Mouse (Mus musculus) ES-Bruce4 (cell line): ENCODE results near the gene Cacna1a. TPM values are rescaled to one million over a fixed set of nuclear protein-coding genes. Genes with fewer than 3 reads are reported as not detected.

Experiments used
- H3K27ac ChIP-seq: 2 replicates; pipeline ENCODE4 v1.5.1; 2012; ENCODE audit warnings: low read length, inconsistent platforms; ENCODE audit not compliant: insufficient read depth
- H3K27me3 ChIP-seq: 2 replicates; pipeline ENCODE4 v1.6.1; 2012; ENCODE audit warnings: mild to moderate bottlenecking, low read length, inconsistent platforms; ENCODE audit not compliant: control insufficient read depth, poor library complexity, insufficient read depth, severe bottlenecking
- H3K36me3 ChIP-seq: 2 replicates; pipeline ENCODE4 v1.6.1; 2012; ENCODE audit warnings: inconsistent platforms, mild to moderate bottlenecking, low read length, moderate library complexity; ENCODE audit not compliant: control insufficient read depth, poor library complexity, insufficient read depth, severe bottlenecking
- H3K4me1 ChIP-seq: one replicate; pipeline ENCODE4 v1.8.1; 2011; ENCODE audit warnings: low read length; ENCODE audit not compliant: control insufficient read depth, insufficient read depth
- H3K4me3 ChIP-seq: 2 replicates; pipeline ENCODE4 v1.5.1; 2011; ENCODE audit warnings: low read depth, mild to moderate bottlenecking, low read length
- H3K9ac ChIP-seq: 2 replicates; pipeline ENCODE4 v1.6.1; 2012; ENCODE audit warnings: low read depth, mild to moderate bottlenecking, inconsistent platforms; ENCODE audit not compliant: poor library complexity, severe bottlenecking
- H3K9me3 ChIP-seq: replicated peaks from 2 replicates; pipeline ENCODE4 v1.6.1; 2012; ENCODE audit warnings: mild to moderate bottlenecking, low read length, inconsistent platforms; ENCODE audit not compliant: control insufficient read depth, poor library complexity, insufficient read depth, severe bottlenecking
- CTCF ChIP-seq: IDR thresholded peaks from one replicate; pipeline ENCODE4 v1.8.1; 2011; ENCODE audit warnings: low read depth, low read length
- EP300 ChIP-seq: IDR thresholded peaks from 2 replicates; pipeline ENCODE4 v1.6.1; 2011; ENCODE audit warnings: low read depth, low read length; ENCODE audit not compliant: insufficient read depth
- POLR2A ChIP-seq: IDR thresholded peaks from one replicate; pipeline ENCODE4 v1.8.1; 2011; ENCODE audit warnings: low read length; ENCODE audit not compliant: insufficient read depth
- polyA plus RNA-seq: library from polyadenylated mRNA; stranded (reverse); fragments of >200 nt; gene quantifications from 2 replicates; pipeline ENCODE4 v1.2.4, GENCODE M21; 2011; ENCODE audit warnings: low read depth; ENCODE audit not compliant: missing spikeins, insufficient read depth, insufficient read length

The Cacna1a gene
- polyA plus RNA-seq, 1 experiment: 24.0 TPM

- no peak for TF ChIP-seq EP300
- TF ChIP-seq POLR2A: no peak
- no peak for TF ChIP-seq CTCF
- H3K27me3 ChIP-seq: no peaks in the 10 kb centered on the region
- no peaks in the 10 kb centered on the region for H3K9me3 ChIP-seq
- peak overlapping the region; percentile 75 for H3K4me3 ChIP-seq
- peak overlapping the region; percentile 95 for H3K9ac ChIP-seq
- H3K4me1 ChIP-seq: no peaks in the 10 kb centered on the region
- no peak overlapping the region for H3K27ac ChIP-seq
- no peaks in the 10 kb centered on the region; the same call in 1 of the 2 replicates for H3K36me3 ChIP-seq
Observed at GRCm38 (mm10) chr8:84416041-84416440, 27.8 kb downstream of the Cacna1a start.

- H3K27me3 ChIP-seq: no peaks in the 10 kb centered on the region
- H3K4me1 ChIP-seq: no peaks in the 10 kb centered on the region
- no peak overlapping the region for H3K27ac ChIP-seq
- H3K9ac ChIP-seq: no peak overlapping the region
- H3K4me3 ChIP-seq: no peak overlapping the region
- TF ChIP-seq EP300: no peak
- TF ChIP-seq POLR2A: no peak
- no peak for TF ChIP-seq CTCF
- H3K9me3 ChIP-seq: no peaks in the 10 kb centered on the region
- H3K36me3 ChIP-seq: no peaks in the 10 kb centered on the region; the same call in 1 of the 2 replicates
Observed at GRCm38 (mm10) chr8:84416915-84417314, 28.7 kb downstream of the Cacna1a start.

DNA sequence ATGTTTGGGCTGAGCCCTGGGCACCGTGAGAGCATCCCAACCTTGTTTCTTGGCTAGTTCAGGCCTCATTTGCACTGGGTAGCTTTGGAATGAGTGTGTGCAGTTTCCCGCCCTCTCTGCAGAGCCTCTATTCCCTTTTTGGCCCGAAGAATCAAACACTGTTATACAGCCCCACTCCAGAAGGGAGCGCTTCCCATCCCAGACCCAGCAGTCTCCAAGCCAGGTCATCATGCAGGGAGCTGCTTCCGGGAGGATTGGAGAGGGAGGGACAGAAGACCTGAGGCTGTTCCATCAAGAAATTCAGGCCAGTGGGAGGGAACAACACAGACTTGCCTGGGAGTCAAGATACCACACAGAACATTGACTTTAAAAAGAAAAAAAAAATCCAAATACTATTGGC, 29.6 kb downstream of the Cacna1a start:
- no peak overlapping the region for H3K27ac ChIP-seq
- H3K9me3 ChIP-seq: no peaks in the 10 kb centered on the region
- no peaks in the 10 kb centered on the region; the same call in 1 of the 2 replicates for H3K36me3 ChIP-seq
- no peak for TF ChIP-seq CTCF
- no peak for TF ChIP-seq POLR2A
- TF ChIP-seq EP300: no peak
- no peak overlapping the region for H3K9ac ChIP-seq
- no peaks in the 10 kb centered on the region for H3K4me1 ChIP-seq
- H3K4me3 ChIP-seq: no peak overlapping the region
- no peaks in the 10 kb centered on the region for H3K27me3 ChIP-seq

DNA sequence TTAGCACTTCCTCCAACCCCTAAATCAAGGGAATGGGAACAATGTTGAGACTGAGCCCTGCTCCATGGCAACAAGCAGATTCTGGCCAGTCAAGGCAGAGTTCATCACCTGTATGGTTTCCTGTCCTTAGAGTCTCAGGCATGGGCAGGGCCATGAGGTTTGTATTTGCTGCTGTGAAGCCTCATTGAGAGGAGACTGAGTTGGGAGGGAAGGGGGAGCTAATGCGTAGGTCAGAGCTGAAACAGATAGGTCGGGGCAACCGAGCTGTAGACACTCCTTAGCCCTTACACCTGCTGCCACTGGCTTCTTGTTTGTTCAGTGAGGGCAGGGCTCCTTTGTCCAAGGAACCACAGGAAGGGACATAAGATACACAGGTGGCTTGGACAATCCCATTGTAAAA, 36.2 kb downstream of the Cacna1a start:
- no peaks in the 10 kb centered on the region for H3K27me3 ChIP-seq
- H3K4me3 ChIP-seq: no peak overlapping the region
- H3K36me3 ChIP-seq: no peaks in the 10 kb centered on the region
- H3K9ac ChIP-seq: no peak overlapping the region
- TF ChIP-seq EP300 (no peak), POLR2A (no peak), CTCF (no peak)
- H3K9me3 ChIP-seq: no peaks in the 10 kb centered on the region
- no peak overlapping the region for H3K27ac ChIP-seq
- H3K4me1 ChIP-seq: peaks cover 2% of the 10 kb centered on the region

DNA sequence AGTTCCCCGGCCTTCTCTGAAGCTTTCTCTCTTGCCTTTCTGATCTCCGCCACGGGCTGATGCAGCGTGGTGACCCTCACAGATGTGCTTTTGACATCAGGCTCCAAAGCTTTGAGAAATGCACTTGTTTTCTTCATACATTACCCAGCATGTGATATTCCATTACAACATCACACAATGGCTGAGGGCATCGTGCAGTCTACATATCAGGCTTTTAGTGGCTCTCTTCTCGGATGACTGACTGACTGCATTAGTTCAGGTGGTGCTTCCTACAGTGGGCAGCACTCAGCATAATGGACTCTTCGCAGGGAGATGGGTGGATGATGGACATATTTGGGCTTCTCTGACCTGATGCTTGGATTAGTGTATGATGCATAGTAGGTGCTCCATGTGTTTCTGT, 37.8 kb downstream of the Cacna1a start:
- H3K9me3 ChIP-seq: no peaks in the 10 kb centered on the region
- H3K36me3 ChIP-seq: no peaks in the 10 kb centered on the region
- no peaks in the 10 kb centered on the region for H3K27me3 ChIP-seq
- H3K9ac ChIP-seq: no peak overlapping the region
- peaks cover 2% of the 10 kb centered on the region for H3K4me1 ChIP-seq
- H3K4me3 ChIP-seq: no peak overlapping the region
- no peak for TF ChIP-seq POLR2A
- TF ChIP-seq EP300: no peak
- no peak for TF ChIP-seq CTCF
- no peak overlapping the region for H3K27ac ChIP-seq

DNA sequence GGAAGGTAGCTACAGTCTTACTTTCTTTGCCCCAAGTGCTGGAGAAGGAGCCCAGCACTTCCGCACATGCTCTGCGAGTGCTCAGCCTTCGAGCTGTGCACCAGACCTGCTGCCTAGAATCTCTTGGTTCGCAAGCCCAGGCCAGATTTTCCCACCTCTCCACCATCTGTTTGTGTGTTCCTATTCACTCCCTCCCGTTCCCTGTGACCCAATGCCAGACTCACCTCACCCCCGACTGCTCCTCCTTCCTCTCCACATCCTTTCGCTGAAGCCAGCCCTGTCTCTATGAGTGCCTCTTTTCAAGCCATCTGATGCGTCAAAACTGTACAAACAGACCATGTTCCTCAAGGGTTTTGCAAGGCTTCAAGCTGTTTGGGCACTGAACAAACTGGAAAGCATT, 38.3 kb downstream of the Cacna1a start:
- Histone ChIP-seq H3K4me3 (no peak overlapping the region), H3K27me3 (no peaks in the 10 kb centered on the region), H3K27ac (no peak overlapping the region), H3K9me3 (no peaks in the 10 kb centered on the region), H3K9ac (no peak overlapping the region), H3K36me3 (no peaks in the 10 kb centered on the region), H3K4me1 (peaks cover 2% of the 10 kb centered on the region)
- TF ChIP-seq EP300 (no peak), POLR2A (no peak), CTCF (no peak)
